ENCODE assay signal across 31 mouse cellular contexts in genomic region chr6:92831106-92831505, GRCm38 (mm10). TPM values are rescaled to one million over a fixed set of nuclear protein-coding genes. Genes with fewer than 3 reads are reported as not detected.
"Had no signal": no experiment of that assay in that cellular context is flagged by ENCODE, and none has a peak within 500 bp of the region (broad histone marks: within the 10 kb centered on the region; RNA-seq: fewer than 3 reads in every experiment).

No protein-coding gene starts in this region.

- H3K4me1 ChIP-seq: neural tube, embryonic 13.5 days had no signal

- H3K27me3 ChIP-seq: limb, embryonic 13.5 days; liver, embryonic 13.5 days; neural tube, embryonic 13.5 days had no signal

- H3K4me2 ChIP-seq: limb, embryonic 13.5 days; liver, embryonic 13.5 days; midbrain, embryonic 11.5 days; neural tube, embryonic 13.5 days had no signal

- H3K9me3 ChIP-seq: limb, embryonic 13.5 days; liver, embryonic 13.5 days; neural tube, embryonic 13.5 days had no signal

- H3K4me3 ChIP-seq: layer of hippocampus, adult 2 months; limb, embryonic 13.5 days; liver, embryonic 13.5 days; myocyte; neural tube, embryonic 13.5 days had no signal

- DNase-seq: kidney, postnatal 25 days; layer of hippocampus, adult 9-11 months; liver, embryonic 13.5 days; lung, adult 2 months; lung, postnatal 14 days; lung, postnatal 4 days; midbrain, embryonic 14.5 days; retina, postnatal 1 day; right cerebral cortex, postnatal 25 days; thymus, adult 18-20 months; thymus, postnatal 36 days had no signal

- H3K36me3 ChIP-seq: liver, embryonic 13.5 days; neural tube, embryonic 13.5 days had no signal

- H3K9ac ChIP-seq: limb, embryonic 13.5 days; liver, embryonic 13.5 days; neural tube, embryonic 13.5 days had no signal

- H3K27ac ChIP-seq: kidney, postnatal 0 days; layer of hippocampus, adult 2 months; limb, embryonic 13.5 days; liver, embryonic 13.5 days; neural tube, embryonic 13.5 days had no signal

RNA-seq across cellular contexts. Expression of gene A730049H05Rik, which starts 14.8 kb away (rescaled TPM):
- total RNA-seq: left cerebral cortex, adult 18-20 months; liver, adult 2 months; megakaryocyte progenitor cell, adult 5-6 weeks; megakaryocyte-erythroid progenitor cell, adult 5-6 weeks; monocyte, adult 5-6 weeks; neutrophil, adult 5-6 weeks had no signal
- polyA plus RNA-seq: large intestine, adult 2 months; liver, adult 2 months; liver, embryonic 16.5 days; small intestine, adult 2 months; testis, adult 2 months; urinary bladder, adult 2 months had no signal

RNA-seq across cellular contexts. Expression of gene Gm15737, which starts 38.1 kb away (rescaled TPM):
- total RNA-seq: layer of hippocampus, adult 2 months; layer of hippocampus, postnatal 25 days; left cerebral cortex, adult 18-20 months; left cerebral cortex, postnatal 25 days; liver, adult 2 months; megakaryocyte progenitor cell, adult 5-6 weeks; megakaryocyte-erythroid progenitor cell, adult 5-6 weeks; monocyte, adult 5-6 weeks; neutrophil, adult 5-6 weeks had no signal
- polyA plus RNA-seq: liver, adult 2 months; liver, embryonic 13.5 days; liver, embryonic 16.5 days; lung, adult 2 months; midbrain, embryonic 11.5 days; midbrain, embryonic 14.5 days; myocyte; neural tube, embryonic 13.5 days; small intestine, adult 2 months; spleen, adult 2 months; testis, adult 2 months had no signal
